ENCODE assay signal across 24 mouse cellular contexts in the genomic region with DNA sequence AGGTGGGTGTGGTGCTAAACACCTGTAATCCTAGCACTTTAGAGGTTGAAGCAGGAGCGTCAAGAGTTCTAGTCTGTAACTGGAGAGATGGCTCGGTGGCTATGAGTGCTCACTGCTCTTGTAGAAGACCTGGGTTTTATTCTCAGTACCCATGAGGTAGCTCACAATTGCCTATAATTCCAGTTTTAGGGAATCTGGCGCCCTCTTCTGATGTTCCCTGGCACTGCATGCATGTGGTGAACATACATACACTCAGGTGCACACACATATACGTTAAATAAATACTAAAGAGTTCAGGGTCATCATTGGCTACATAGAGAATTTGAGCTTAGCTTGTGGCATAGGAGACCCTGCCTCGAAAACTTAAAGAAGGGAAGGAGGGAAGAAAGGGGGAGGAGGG. TPM values are rescaled to one million over a fixed set of nuclear protein-coding genes. Genes with fewer than 3 reads are reported as not detected.
DNase-seq lines count a peak whose midpoint lies in the region; ATAC-seq and TF ChIP-seq lines count a peak whose summit lies in the region.
"Had no signal": no experiment of that assay in that cellular context is flagged by ENCODE, and none has a peak within 500 bp of the region (broad histone marks: within the 10 kb centered on the region; RNA-seq: fewer than 3 reads in every experiment).

No protein-coding gene starts in this region.

- peaks cover 6% of the 10 kb centered on the region; the same call in 1 of the 2 replicates for H3K9me3 ChIP-seq in embryonic facial prominence, embryonic 12.5 days
- peaks cover 7% of the 10 kb centered on the region; the same call in 1 of the 2 replicates for H3K9me3 ChIP-seq in embryonic facial prominence, embryonic 10.5 days
- no peaks in the 10 kb centered on the region for H3K9me3 ChIP-seq in hindbrain, postnatal 0 days (ENCODE audit: low read length)
- no peaks in the 10 kb centered on the region for H3K9me3 ChIP-seq in hindbrain, embryonic 10.5 days
- peaks cover 3% of the 10 kb centered on the region for H3K9me3 ChIP-seq in E14TG2a.4 (ENCODE audit: low read length)
- no peaks in the 10 kb centered on the region for H3K9me3 ChIP-seq in midbrain, embryonic 16.5 days (replicated peaks; ENCODE audit: control insufficient read depth, low read length, poor library complexity, severe bottlenecking)
- H3K9me3 ChIP-seq: limb, embryonic 15.5 days; liver, embryonic 15.5 days had no signal

- no peak for ATAC-seq in embryonic facial prominence, embryonic 12.5 days (ENCODE audit: insufficient number of reproducible peaks, insufficient read depth, low FRiP score, low TSS enrichment)
- no peak for ATAC-seq in hindbrain, postnatal 0 days
- ATAC-seq in midbrain, embryonic 16.5 days: no peak
- ATAC-seq: forebrain, embryonic 14.5 days had no signal

- TF ChIP-seq CTCF in hindbrain, postnatal 0 days (IDR thresholded peaks at IDR 0.05; ENCODE audit: low read depth): peak; percentile 23; the same call in 1 of the 2 replicates
- peak; percentile 76 for TF ChIP-seq CTCF in E14TG2a.4 (conservative IDR thresholded peaks at IDR 0.05; ENCODE audit: low read length)

- H3K4me1 ChIP-seq in embryonic facial prominence, embryonic 12.5 days: peaks cover 15% of the 10 kb centered on the region
- peaks cover 27% of the 10 kb centered on the region for H3K4me1 ChIP-seq in embryonic facial prominence, embryonic 10.5 days
- 0 out of 2 replicates have a peak, but pooled peaks cover 3% of the 10 kb centered on the region for H3K4me1 ChIP-seq in hindbrain, postnatal 0 days (ENCODE audit: insufficient read depth, low read length)
- peaks cover 12% of the 10 kb centered on the region for H3K4me1 ChIP-seq in hindbrain, embryonic 10.5 days (replicated peaks)
- H3K4me1 ChIP-seq in E14TG2a.4 (replicated peaks; ENCODE audit: low read depth, low read length): no peaks in the 10 kb centered on the region
- H3K4me1 ChIP-seq in midbrain, embryonic 16.5 days (ENCODE audit: control insufficient read depth, insufficient read depth, low read length): peaks cover 22% of the 10 kb centered on the region
- H3K4me1 ChIP-seq: liver, embryonic 15.5 days had no signal

- DNase-seq in embryonic facial prominence, embryonic 10.5 days (ENCODE audit: low spot score): no peak
- no peak for DNase-seq in hindbrain, postnatal 0 days (ENCODE audit: low spot score)
- no peak for DNase-seq in hindbrain, embryonic 10.5 days (ENCODE audit: low spot score)
- DNase-seq in thymus, postnatal 0 days (ENCODE audit: low spot score): no peak
- DNase-seq: adrenal gland, adult 2 months; cerebellum, adult 2 months; cerebellum, postnatal 25 days; kidney, adult 11 months; left cerebral cortex, postnatal 4 days; lung, postnatal 4 days; retina, postnatal 1 day; right cerebral cortex, postnatal 25 days; spleen, adult 18-20 months; thymus, postnatal 25 days had no signal

- peak overlapping the region; percentile 30; the same call in 1 of the 2 replicates for H3K27ac ChIP-seq in embryonic facial prominence, embryonic 12.5 days
- no peak overlapping the region for H3K27ac ChIP-seq in embryonic facial prominence, embryonic 10.5 days (replicated peaks)
- no peak overlapping the region for H3K27ac ChIP-seq in hindbrain, postnatal 0 days
- no peak overlapping the region for H3K27ac ChIP-seq in hindbrain, embryonic 10.5 days
- peak overlapping the region; percentile 48; the same call in 1 of the 2 replicates for H3K27ac ChIP-seq in midbrain, embryonic 16.5 days (ENCODE audit: low read length)
- H3K27ac ChIP-seq: kidney, embryonic 15.5 days; limb, embryonic 15.5 days; liver, embryonic 15.5 days; neural tube, embryonic 13.5 days had no signal

- no peak overlapping the region for H3K9ac ChIP-seq in embryonic facial prominence, embryonic 12.5 days
- no peak overlapping the region for H3K9ac ChIP-seq in hindbrain, postnatal 0 days (replicated peaks; ENCODE audit: low read length)
- H3K9ac ChIP-seq in midbrain, embryonic 16.5 days (ENCODE audit: low read depth, low read length): no peak overlapping the region
- H3K9ac ChIP-seq: heart, embryonic 13.5 days; kidney, embryonic 15.5 days; limb, embryonic 15.5 days; liver, embryonic 15.5 days; neural tube, embryonic 13.5 days had no signal

- no peak overlapping the region for H3K4me2 ChIP-seq in embryonic facial prominence, embryonic 12.5 days (replicated peaks)
- H3K4me2 ChIP-seq in hindbrain, postnatal 0 days (ENCODE audit: low read depth, low read length): no peak overlapping the region
- H3K4me2 ChIP-seq in midbrain, embryonic 16.5 days (ENCODE audit: low read length): no peak overlapping the region
- H3K4me2 ChIP-seq: heart, embryonic 13.5 days; limb, embryonic 15.5 days; liver, embryonic 15.5 days; neural tube, embryonic 13.5 days had no signal

- WGBS in embryonic facial prominence, embryonic 12.5 days: 92% methylated on average over 5 of the region's 5 CpGs
- whole genome bisulfite sequencing in embryonic facial prominence, embryonic 10.5 days: 86% methylated on average over 5 of the region's 5 CpGs
- WGBS in hindbrain, postnatal 0 days: 87% methylated on average over 5 of the region's 5 CpGs
- WGBS in hindbrain, embryonic 10.5 days: 85% methylated on average over 5 of the region's 5 CpGs
- 91% methylated on average over 5 of the region's 5 CpGs for WGBS in midbrain, embryonic 16.5 days

- H3K36me3 ChIP-seq in embryonic facial prominence, embryonic 12.5 days: no peaks in the 10 kb centered on the region
- H3K36me3 ChIP-seq in embryonic facial prominence, embryonic 10.5 days (replicated peaks): no peaks in the 10 kb centered on the region
- no peaks in the 10 kb centered on the region for H3K36me3 ChIP-seq in hindbrain, postnatal 0 days (ENCODE audit: insufficient read depth, low read length)
- no peaks in the 10 kb centered on the region for H3K36me3 ChIP-seq in hindbrain, embryonic 10.5 days
- H3K36me3 ChIP-seq in E14TG2a.4 (ENCODE audit: insufficient read depth, low read length): no peaks in the 10 kb centered on the region
- H3K36me3 ChIP-seq in midbrain, embryonic 16.5 days (ENCODE audit: control insufficient read depth, insufficient read depth, low read length): no peaks in the 10 kb centered on the region
- H3K36me3 ChIP-seq: heart, embryonic 13.5 days; kidney, embryonic 15.5 days; limb, embryonic 15.5 days; liver, embryonic 15.5 days; neural tube, embryonic 13.5 days had no signal

- no peak overlapping the region for H3K4me3 ChIP-seq in embryonic facial prominence, embryonic 12.5 days
- no peak overlapping the region for H3K4me3 ChIP-seq in embryonic facial prominence, embryonic 10.5 days
- H3K4me3 ChIP-seq in hindbrain, postnatal 0 days (ENCODE audit: low read length): no peak overlapping the region
- H3K4me3 ChIP-seq in hindbrain, embryonic 10.5 days: no peak overlapping the region
- H3K4me3 ChIP-seq in E14TG2a.4 (replicated peaks; ENCODE audit: low read length): no peak overlapping the region
- no peak overlapping the region for H3K4me3 ChIP-seq in midbrain, embryonic 16.5 days (ENCODE audit: low read depth, low read length)
- H3K4me3 ChIP-seq: heart, embryonic 13.5 days; kidney, embryonic 15.5 days; limb, embryonic 15.5 days; liver, embryonic 15.5 days; myocyte; neural tube, embryonic 13.5 days had no signal

- H3K27me3 ChIP-seq in embryonic facial prominence, embryonic 12.5 days: no peaks in the 10 kb centered on the region
- no peaks in the 10 kb centered on the region for H3K27me3 ChIP-seq in embryonic facial prominence, embryonic 10.5 days (replicated peaks; ENCODE audit: low read depth, poor library complexity, severe bottlenecking)
- no peaks in the 10 kb centered on the region for H3K27me3 ChIP-seq in hindbrain, postnatal 0 days (ENCODE audit: insufficient read depth, low read length)
- H3K27me3 ChIP-seq in hindbrain, embryonic 10.5 days (ENCODE audit: insufficient read depth, poor library complexity, severe bottlenecking): no peaks in the 10 kb centered on the region
- no peaks in the 10 kb centered on the region for H3K27me3 ChIP-seq in E14TG2a.4 (ENCODE audit: insufficient read depth, low read length)
- H3K27me3 ChIP-seq in midbrain, embryonic 16.5 days (ENCODE audit: control insufficient read depth, insufficient read depth, low read depth, low read length): no peaks in the 10 kb centered on the region
- H3K27me3 ChIP-seq: heart, embryonic 13.5 days; kidney, embryonic 15.5 days; limb, embryonic 15.5 days; liver, embryonic 15.5 days; neural tube, embryonic 13.5 days had no signal

RNA-seq across cellular contexts. Expression of a gene that starts 35.6 kb away (rescaled TPM):
- 1.8 and 3.1 TPM in 2 replicates for polyA plus RNA-seq in embryonic facial prominence, embryonic 12.5 days (2016; fragmentation: Nextera tagmentation; extraction: Ambion mirVana)
- 0.75 and 1.3 TPM in 2 replicates for polyA plus RNA-seq in embryonic facial prominence, embryonic 10.5 days (2016; fragmentation: Nextera tagmentation; extraction: Ambion mirVana)
- total RNA-seq in hindbrain, postnatal 0 days (2014; rRNA removed): 1.8 and 4.2 TPM in 2 replicates
- polyA plus RNA-seq in hindbrain, postnatal 0 days (2015; fragmentation: Nextera tagmentation; extraction: Ambion mirVana): 7.7 and 8.7 TPM in 2 replicates
- polyA plus RNA-seq in hindbrain, embryonic 10.5 days (2016; fragmentation: Nextera tagmentation; extraction: Ambion mirVana): 0.90 and 2.5 TPM in 2 replicates
- 2.2 and 2.8 TPM in 2 replicates for polyA plus RNA-seq in midbrain, embryonic 16.5 days (2015; fragmentation: Nextera tagmentation; extraction: Ambion mirVana)
- polyA plus RNA-seq in thymus, postnatal 0 days (2015; fragmentation: Nextera tagmentation; extraction: Ambion mirVana): 3.0 and 3.1 TPM in 2 replicates
- total RNA-seq: adrenal gland, adult 2 months had no signal
- polyA plus RNA-seq: adrenal gland, adult 2 months had no signal

Comparison
In these comparisons a context has a peak if more than half of its experiments do, and no peak if none do; other contexts are left out.
1. H3K27ac ChIP-seq: peak in embryonic facial prominence, embryonic 12.5 days (single experiment) and midbrain, embryonic 16.5 days (single experiment); none in embryonic facial prominence, embryonic 10.5 days (single experiment), hindbrain, postnatal 0 days (single experiment) and hindbrain, embryonic 10.5 days (single experiment).